ENCODE assay signal across 9 mouse cellular contexts in the genomic region with DNA sequence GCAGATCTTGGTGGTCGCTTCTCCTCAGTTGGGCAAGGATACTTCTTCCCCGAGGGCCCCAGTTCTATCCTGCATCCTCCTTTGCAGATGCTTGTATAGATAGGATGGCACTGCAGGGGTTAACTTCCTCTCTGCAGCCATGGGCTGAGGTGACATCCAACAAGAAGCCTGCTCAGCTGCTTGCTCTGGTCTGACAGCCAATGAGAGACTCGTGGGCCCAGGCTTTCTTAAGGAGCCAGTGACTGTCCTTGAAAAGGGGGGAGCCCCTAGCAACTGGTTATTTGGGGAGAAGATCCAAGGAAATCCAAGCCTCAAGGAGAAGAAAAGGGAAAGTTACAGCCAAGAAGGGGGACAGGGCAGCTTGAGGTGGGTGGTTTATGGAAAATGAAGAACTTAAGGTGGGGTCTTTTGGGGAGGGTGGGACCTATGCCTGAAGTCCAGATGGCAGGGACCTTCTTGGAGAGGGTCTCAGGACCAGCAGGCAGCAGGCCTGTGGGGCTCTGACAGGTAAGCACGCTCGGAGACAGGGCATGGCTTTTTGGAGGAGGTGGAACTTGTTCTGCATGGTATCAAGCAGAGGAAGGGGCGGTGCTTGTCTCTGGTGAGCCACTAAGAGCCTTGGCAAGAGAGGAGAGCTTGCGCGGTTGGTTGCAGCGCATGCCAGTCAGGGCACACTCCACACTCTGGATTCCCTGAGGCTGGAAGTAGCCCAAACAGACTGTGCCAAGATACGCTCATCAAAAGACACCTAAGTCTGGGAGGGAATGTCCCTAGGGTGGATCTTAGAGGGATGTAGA. TPM values are rescaled to one million over a fixed set of nuclear protein-coding genes. Genes with fewer than 3 reads are reported as not detected.
A peak's percentile ranks its signal among the peaks of the same experiment; 100 is the strongest.
DNase-seq lines count a peak whose midpoint lies in the region; ATAC-seq lines count a peak whose summit lies in the region.
"Had no signal": no experiment of that assay in that cellular context is flagged by ENCODE, and none has a peak within 500 bp of the region (broad histone marks: within the 10 kb centered on the region; RNA-seq: fewer than 3 reads in every experiment).

No protein-coding gene starts in this region.

- H3K9ac ChIP-seq in heart, embryonic 15.5 days, result no peak overlapping the region
- no peak overlapping the region for H3K9ac ChIP-seq in forebrain, embryonic 16.5 days (replicated peaks; ENCODE audit: low read depth, low read length)
- no peak overlapping the region for H3K9ac ChIP-seq in kidney, embryonic 15.5 days
- peak overlapping the region; percentile 28; the same call in 1 of the 2 replicates for H3K9ac ChIP-seq in neural tube, embryonic 13.5 days

- peaks cover 21% of the 10 kb centered on the region for H3K27me3 ChIP-seq in heart, embryonic 15.5 days
- 0 out of 2 replicates have a peak, but pooled peaks cover 3% of the 10 kb centered on the region for H3K27me3 ChIP-seq in forebrain, embryonic 16.5 days (replicated peaks; ENCODE audit: control insufficient read depth, insufficient read depth, low read length)
- peaks cover 11% of the 10 kb centered on the region for H3K27me3 ChIP-seq in kidney, embryonic 15.5 days
- H3K27me3 ChIP-seq in neural tube, embryonic 13.5 days, result peaks cover 26% of the 10 kb centered on the region
- H3K27me3 ChIP-seq: megakaryocyte, embryonic 14.5 days had no signal

- DNase-seq in heart, adult 9 months (ENCODE audit: low spot score in 2 of 2), result no peak
- peak; percentile 98 for DNase-seq in brain, adult 2 months (ENCODE audit: low read depth, low spot score)
- peak; percentile 63 for DNase-seq in liver

- peaks cover 15% of the 10 kb centered on the region for H3K4me1 ChIP-seq in heart, embryonic 15.5 days (replicated peaks)
- peaks cover 18% of the 10 kb centered on the region for H3K4me1 ChIP-seq in forebrain, embryonic 16.5 days (replicated peaks; ENCODE audit: control insufficient read depth, insufficient read depth, low read length)
- peaks cover 31% of the 10 kb centered on the region for H3K4me1 ChIP-seq in kidney, embryonic 15.5 days
- peaks cover 48% of the 10 kb centered on the region for H3K4me1 ChIP-seq in neural tube, embryonic 13.5 days (replicated peaks)

- no peaks in the 10 kb centered on the region for H3K9me3 ChIP-seq in heart, embryonic 15.5 days (replicated peaks)
- H3K9me3 ChIP-seq in forebrain, embryonic 16.5 days (ENCODE audit: control insufficient read depth, low read length), result no peaks in the 10 kb centered on the region
- H3K9me3 ChIP-seq in kidney, embryonic 15.5 days (replicated peaks), result no peaks in the 10 kb centered on the region
- H3K9me3 ChIP-seq in neural tube, embryonic 13.5 days, result no peaks in the 10 kb centered on the region
- H3K9me3 ChIP-seq: megakaryocyte, embryonic 14.5 days had no signal

- no peak for ATAC-seq in heart, embryonic 15.5 days (replicated peaks; ENCODE audit: insufficient number of reproducible peaks, insufficient read depth, low FRiP score, low read depth)
- ATAC-seq in forebrain, embryonic 16.5 days, result peak; percentile 80
- ATAC-seq in kidney, embryonic 15.5 days (replicated peaks; ENCODE audit: low FRiP score), result peak; percentile 35
- ATAC-seq in neural tube, embryonic 13.5 days (ENCODE audit: low read depth), result peak; percentile 51; the same call in 1 of the 2 replicates
- ATAC-seq in erythroblast, adult 5-6 weeks (replicated peaks; ENCODE audit: low FRiP score, poor library complexity, severe bottlenecking), result no peak

- 0 out of 2 replicates have a peak overlapping the region, but pooled peaks have one; percentile 29 for H3K4me2 ChIP-seq in heart, embryonic 15.5 days
- peak overlapping the region; percentile 8; the same call in 1 of the 2 replicates for H3K4me2 ChIP-seq in forebrain, embryonic 16.5 days (ENCODE audit: low read length)
- peak overlapping the region; percentile 33 for H3K4me2 ChIP-seq in kidney, embryonic 15.5 days
- peak overlapping the region; percentile 29 for H3K4me2 ChIP-seq in neural tube, embryonic 13.5 days

- 59% methylated on average over 10 of the region's 10 CpGs for WGBS in heart, embryonic 15.5 days
- WGBS in forebrain, embryonic 16.5 days, result 54% methylated on average over 10 of the region's 10 CpGs
- 61% methylated on average over 10 of the region's 10 CpGs for WGBS in kidney, embryonic 15.5 days
- WGBS in neural tube, embryonic 13.5 days, result 72% methylated on average over 10 of the region's 10 CpGs

- H3K27ac ChIP-seq in heart, embryonic 15.5 days, result no peak overlapping the region
- no peak overlapping the region for H3K27ac ChIP-seq in forebrain, embryonic 16.5 days (ENCODE audit: low read length)
- H3K27ac ChIP-seq in kidney, embryonic 15.5 days, result no peak overlapping the region
- peak overlapping the region; percentile 52; the same call in 1 of the 2 replicates for H3K27ac ChIP-seq in neural tube, embryonic 13.5 days (replicated peaks)

- H3K36me3 ChIP-seq in heart, embryonic 15.5 days, result peaks cover 11% of the 10 kb centered on the region; the same call in 1 of the 2 replicates
- H3K36me3 ChIP-seq in forebrain, embryonic 16.5 days (ENCODE audit: control insufficient read depth, insufficient read depth), result peaks cover 18% of the 10 kb centered on the region
- H3K36me3 ChIP-seq in kidney, embryonic 15.5 days, result peaks cover 41% of the 10 kb centered on the region
- peaks cover 66% of the 10 kb centered on the region for H3K36me3 ChIP-seq in neural tube, embryonic 13.5 days

- H3K4me3 ChIP-seq in heart, embryonic 15.5 days, result no peak overlapping the region
- H3K4me3 ChIP-seq in forebrain, embryonic 16.5 days (replicated peaks; ENCODE audit: low read length), result peak overlapping the region; percentile 6; the same call in 1 of the 2 replicates
- H3K4me3 ChIP-seq in kidney, embryonic 15.5 days (replicated peaks), result peak overlapping the region; percentile 10; the same call in 1 of the 2 replicates
- peak overlapping the region; percentile 7 for H3K4me3 ChIP-seq in neural tube, embryonic 13.5 days
- H3K4me3 ChIP-seq: megakaryocyte, embryonic 14.5 days had no signal

RNA-seq across cellular contexts. Expression of gene Lrfn1, which starts 12.8 kb away (rescaled TPM):
- 1.1 and 1.5 TPM in 2 replicates for polyA plus RNA-seq in heart, embryonic 15.5 days (2015; fragmentation: Nextera tagmentation; extraction: Ambion mirVana)
- 9.1 and 10.6 TPM in 2 replicates for polyA plus RNA-seq in forebrain, embryonic 16.5 days (2015; fragmentation: Nextera tagmentation; extraction: Ambion mirVana)
- 2.6 and 2.8 TPM in 2 replicates for polyA plus RNA-seq in kidney, embryonic 15.5 days (2015; fragmentation: Nextera tagmentation; extraction: Ambion mirVana)
- 14.1 and 15.2 TPM in 2 replicates for polyA plus RNA-seq in neural tube, embryonic 13.5 days (2015; fragmentation: Nextera tagmentation; extraction: Ambion mirVana)
- total RNA-seq in erythroblast, adult 5-6 weeks (2015; ENCODE audit: low replicate concordance), result 6.9 TPM in 1 of 2 replicates, not detected in the other
- not detected in 2 replicates for total RNA-seq in erythroblast, adult 5-6 weeks (2017; ENCODE audit: low replicate concordance)

RNA-seq across cellular contexts. Expression of gene Gmfg, which starts 27.4 kb away (rescaled TPM):
- 9.6 and 20.9 TPM in 2 replicates for polyA plus RNA-seq in heart, embryonic 15.5 days (2015; fragmentation: Nextera tagmentation; extraction: Ambion mirVana)
- polyA plus RNA-seq in forebrain, embryonic 16.5 days (2015; fragmentation: Nextera tagmentation; extraction: Ambion mirVana), result 1.7 and 2.2 TPM in 2 replicates
- 16.4 and 17.3 TPM in 2 replicates for polyA plus RNA-seq in kidney, embryonic 15.5 days (2015; fragmentation: Nextera tagmentation; extraction: Ambion mirVana)
- polyA plus RNA-seq in neural tube, embryonic 13.5 days (2015; fragmentation: Nextera tagmentation; extraction: Ambion mirVana), result 5.3 and 6.0 TPM in 2 replicates
- total RNA-seq in erythroblast, adult 5-6 weeks (2015; ENCODE audit: low replicate concordance), result 69.4 and 105 TPM in 2 replicates
- total RNA-seq in erythroblast, adult 5-6 weeks (2017; ENCODE audit: low replicate concordance), result 115 and 118 TPM in 2 replicates

RNA-seq across cellular contexts. Expression of gene Ifnl2, which starts 45.6 kb away (rescaled TPM):
- polyA plus RNA-seq in heart, embryonic 15.5 days (2015; fragmentation: Nextera tagmentation; extraction: Ambion mirVana), result not detected in 2 replicates
- not detected in 2 replicates for polyA plus RNA-seq in forebrain, embryonic 16.5 days (2015; fragmentation: Nextera tagmentation; extraction: Ambion mirVana)
- not detected in 2 replicates for polyA plus RNA-seq in kidney, embryonic 15.5 days (2015; fragmentation: Nextera tagmentation; extraction: Ambion mirVana)
- not detected in 2 replicates for polyA plus RNA-seq in neural tube, embryonic 13.5 days (2015; fragmentation: Nextera tagmentation; extraction: Ambion mirVana)
- total RNA-seq in erythroblast, adult 5-6 weeks (2015; ENCODE audit: low replicate concordance), result not detected in 2 replicates
- total RNA-seq in erythroblast, adult 5-6 weeks (2017; ENCODE audit: low replicate concordance), result not detected in 2 replicates

RNA-seq across cellular contexts. Expression of gene Ifnl3, which starts 58.0 kb away (rescaled TPM):
- polyA plus RNA-seq in heart, embryonic 15.5 days (2015; fragmentation: Nextera tagmentation; extraction: Ambion mirVana), result not detected in 2 replicates
- polyA plus RNA-seq in forebrain, embryonic 16.5 days (2015; fragmentation: Nextera tagmentation; extraction: Ambion mirVana), result not detected in 2 replicates
- polyA plus RNA-seq in kidney, embryonic 15.5 days (2015; fragmentation: Nextera tagmentation; extraction: Ambion mirVana), result not detected in 2 replicates
- polyA plus RNA-seq in neural tube, embryonic 13.5 days (2015; fragmentation: Nextera tagmentation; extraction: Ambion mirVana), result not detected in 2 replicates
- total RNA-seq in erythroblast, adult 5-6 weeks (2015; ENCODE audit: low replicate concordance), result not detected in 2 replicates
- not detected in 2 replicates for total RNA-seq in erythroblast, adult 5-6 weeks (2017; ENCODE audit: low replicate concordance)

Comparison
In these comparisons a context has a peak if more than half of its experiments do, and no peak if none do; other contexts are left out.
1. ATAC-seq: peak in forebrain, embryonic 16.5 days (single experiment), kidney, embryonic 15.5 days (single experiment) and neural tube, embryonic 13.5 days (single experiment); none in heart, embryonic 15.5 days (single experiment) and erythroblast, adult 5-6 weeks (single experiment).
2. DNase-seq: peak in brain, adult 2 months (single experiment) and liver (single experiment); none in heart, adult 9 months (0 of 2).
3. Peak in every context shown above with its lines, with median percentiles within 50 percentile points of each other: H3K4me2 ChIP-seq.